Mouse (Mus musculus): ENCODE measurements at regions not wholly inside any gene's neighbourhood (a gene's known extent, or its start where the extent isn't known, plus 50 kb on each side); places are given as distances from the start of the nearest gene placed in this dataset.

DNA sequence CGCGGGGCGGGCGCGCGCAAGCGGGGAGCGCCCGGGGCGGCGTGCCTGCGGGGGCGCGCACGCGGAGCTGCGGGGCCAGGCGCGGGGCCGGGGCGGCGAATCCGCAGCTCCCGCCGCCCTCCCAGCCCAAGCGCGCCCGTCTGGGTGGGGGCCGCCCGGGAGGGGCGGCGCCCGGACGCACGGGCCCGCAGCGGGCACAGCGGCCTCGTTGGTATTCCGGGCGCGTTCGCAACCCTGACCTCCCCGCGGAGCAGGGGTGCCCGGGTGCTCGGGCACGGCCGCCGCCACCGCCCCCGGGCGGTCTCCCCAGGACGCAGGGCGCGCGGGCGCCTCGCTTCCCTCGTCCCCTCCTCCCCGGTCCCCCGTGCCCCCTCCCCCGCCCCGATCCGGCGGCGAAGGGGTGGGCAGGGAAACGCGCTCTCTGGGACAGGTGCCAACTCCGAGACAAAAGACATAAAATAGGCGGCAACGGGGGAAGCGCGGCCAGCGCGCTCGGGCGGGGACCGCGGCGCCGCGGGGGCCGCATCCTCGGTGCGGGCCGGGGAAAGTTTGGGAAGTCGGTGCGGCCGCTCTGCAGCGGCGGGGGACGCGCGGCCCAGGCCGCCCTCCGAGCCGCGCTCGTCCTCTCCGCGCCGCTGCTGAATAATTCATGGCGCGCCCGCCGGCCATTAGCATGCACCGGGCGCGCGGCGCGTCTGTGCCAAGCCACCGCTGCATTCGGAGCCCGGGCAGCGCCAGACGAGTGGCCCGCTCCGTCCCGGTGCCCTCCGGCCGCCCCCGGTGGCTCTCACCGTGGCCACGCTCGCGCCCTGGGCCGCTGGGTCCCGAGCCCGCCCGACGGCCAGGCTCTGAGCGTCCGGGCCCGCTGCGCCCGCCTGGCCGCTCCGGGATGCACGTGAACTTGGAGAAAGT lies 63.7 kb upstream of the Ppara start:
- Histone ChIP-seq H3K4me3 (ENCODE audit: low read depth, low read length) (peak overlapping the region; percentile 58), H3K9me3 (ENCODE audit: control insufficient read depth, low read length) (no peaks in the 10 kb centered on the region), H3K4me1 (replicated peaks; ENCODE audit: control insufficient read depth, insufficient read depth, low read length) (peaks cover 6% of the 10 kb centered on the region; the same call in 1 of the 2 replicates), H3K27me3 (replicated peaks; ENCODE audit: control insufficient read depth, insufficient read depth, low read length) (peaks cover 91% of the 10 kb centered on the region), H3K9ac (ENCODE audit: low read depth, low read length) (peak overlapping the region; percentile 21), H3K4me2 (peak overlapping the region; percentile 64), H3K36me3 (ENCODE audit: control insufficient read depth, insufficient read depth, low read length) (no peaks in the 10 kb centered on the region), H3K27ac (ENCODE audit: low read depth, low read length) (no peak overlapping the region)
- ATAC-seq (replicated peaks; ENCODE audit: low FRiP score): no peak
- DNase-seq (ENCODE audit: low spot score): peak; percentile 40
- WGBS: 1% methylated on average over 131 of the region's 141 CpGs

DNA sequence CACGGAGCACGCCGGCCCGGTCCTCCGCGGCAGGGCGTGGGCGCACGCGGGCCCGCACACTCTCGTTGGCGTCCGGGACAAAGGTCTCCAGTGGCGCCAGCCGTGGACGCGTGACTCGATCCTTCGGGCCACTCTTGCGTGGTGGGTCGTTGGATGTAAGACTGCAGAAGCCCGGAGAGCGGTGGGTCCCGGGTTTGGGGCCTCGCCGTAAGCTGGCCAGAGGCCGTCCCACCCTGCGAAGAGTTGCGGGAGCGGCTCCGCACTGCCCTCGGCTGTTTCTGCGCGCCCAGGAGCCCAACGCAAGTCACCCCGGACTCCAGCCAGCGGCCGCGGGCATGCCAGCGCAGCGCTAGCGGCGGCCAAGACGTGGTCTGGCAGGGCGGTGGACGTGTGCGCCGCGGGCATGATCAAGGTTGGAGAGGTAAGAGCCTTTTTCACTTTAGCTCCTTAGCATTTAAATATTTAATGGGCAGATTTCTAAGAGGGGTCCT lies 63.0 kb upstream of the Ppara start:
- no peak overlapping the region for H3K27ac ChIP-seq (ENCODE audit: low read depth, low read length)
- peak overlapping the region; percentile 58 for H3K4me3 ChIP-seq (ENCODE audit: low read depth, low read length)
- ATAC-seq (replicated peaks; ENCODE audit: low FRiP score): no peak
- H3K4me2 ChIP-seq: peak overlapping the region; percentile 64
- peaks cover 6% of the 10 kb centered on the region; the same call in 1 of the 2 replicates for H3K4me1 ChIP-seq (replicated peaks; ENCODE audit: control insufficient read depth, insufficient read depth, low read length)
- peaks cover 92% of the 10 kb centered on the region for H3K27me3 ChIP-seq (replicated peaks; ENCODE audit: control insufficient read depth, insufficient read depth, low read length)
- H3K9me3 ChIP-seq (ENCODE audit: control insufficient read depth, low read length): no peaks in the 10 kb centered on the region
- peak; percentile 38 for DNase-seq (ENCODE audit: low spot score)
- peak overlapping the region; percentile 21; the same call in 1 of the 2 replicates for H3K9ac ChIP-seq (ENCODE audit: low read depth, low read length)
- no peaks in the 10 kb centered on the region for H3K36me3 ChIP-seq (ENCODE audit: control insufficient read depth, insufficient read depth, low read length)
- 4% methylated on average over 50 of the region's 50 CpGs for WGBS

DNA sequence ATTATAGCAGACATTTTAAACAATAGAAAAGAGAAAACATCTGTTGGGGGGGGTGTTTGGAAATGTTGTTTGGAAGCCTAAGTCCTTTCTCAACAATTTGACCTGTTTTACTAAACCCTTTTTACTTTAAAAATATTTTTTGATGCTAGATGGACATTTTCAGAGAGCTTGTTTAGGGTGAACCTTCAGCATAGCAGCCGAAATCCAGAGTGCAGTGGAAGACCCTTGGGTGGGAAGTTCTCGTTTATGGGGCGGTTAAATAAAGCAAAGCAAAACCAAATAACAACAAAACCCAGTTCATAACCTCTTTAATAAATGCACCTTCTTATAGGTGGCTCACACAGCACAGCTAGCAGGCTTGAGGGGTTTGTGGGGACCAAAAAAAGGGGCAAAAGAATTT lies 62.4 kb upstream of the Ppara start:
- H3K36me3 ChIP-seq (ENCODE audit: control insufficient read depth, insufficient read depth, low read length): no peaks in the 10 kb centered on the region
- peaks cover 6% of the 10 kb centered on the region; the same call in 1 of the 2 replicates for H3K4me1 ChIP-seq (replicated peaks; ENCODE audit: control insufficient read depth, insufficient read depth, low read length)
- H3K9ac ChIP-seq (ENCODE audit: low read depth, low read length): no peak overlapping the region
- no peak overlapping the region for H3K4me3 ChIP-seq (ENCODE audit: low read depth, low read length)
- H3K27ac ChIP-seq (ENCODE audit: low read depth, low read length): no peak overlapping the region
- H3K4me2 ChIP-seq: no peak overlapping the region
- DNase-seq (ENCODE audit: low spot score): no peak
- H3K27me3 ChIP-seq (replicated peaks; ENCODE audit: control insufficient read depth, insufficient read depth, low read length): peaks cover 92% of the 10 kb centered on the region
- H3K9me3 ChIP-seq (ENCODE audit: control insufficient read depth, low read length): no peaks in the 10 kb centered on the region
- 71% methylated on average over 3 of the region's 3 CpGs for WGBS
- no peak for ATAC-seq (replicated peaks; ENCODE audit: low FRiP score)

DNA sequence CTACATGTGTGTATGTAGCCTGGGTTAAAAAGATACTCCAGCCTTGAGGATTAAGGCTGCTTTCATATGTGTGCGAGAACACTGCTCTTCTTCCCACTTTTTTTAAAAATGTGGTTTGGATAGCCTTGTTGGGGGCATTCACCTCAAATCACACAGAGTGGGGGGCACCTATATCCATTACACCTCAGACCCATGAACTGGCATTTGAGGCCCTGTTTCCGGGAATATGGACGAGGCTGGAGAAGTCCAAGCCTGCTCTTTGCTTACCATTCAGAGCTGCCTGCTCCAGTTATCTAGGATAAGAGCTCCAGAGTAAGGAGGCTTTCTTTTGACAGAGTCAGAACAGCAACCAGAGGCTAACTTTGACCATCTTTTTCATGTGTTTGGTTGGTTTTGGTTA lies 61.9 kb upstream of the Ppara start:
- H3K9me3 ChIP-seq (ENCODE audit: control insufficient read depth, low read length): no peaks in the 10 kb centered on the region
- H3K36me3 ChIP-seq (ENCODE audit: control insufficient read depth, insufficient read depth, low read length): no peaks in the 10 kb centered on the region
- H3K27me3 ChIP-seq (replicated peaks; ENCODE audit: control insufficient read depth, insufficient read depth, low read length): peaks cover 90% of the 10 kb centered on the region
- no peak overlapping the region for H3K9ac ChIP-seq (ENCODE audit: low read depth, low read length)
- H3K4me1 ChIP-seq (replicated peaks; ENCODE audit: control insufficient read depth, insufficient read depth, low read length): peaks cover 6% of the 10 kb centered on the region; the same call in 1 of the 2 replicates
- no peak overlapping the region for H3K27ac ChIP-seq (ENCODE audit: low read depth, low read length)
- WGBS: 69% methylated on average over 3 of the region's 3 CpGs
- H3K4me3 ChIP-seq (ENCODE audit: low read depth, low read length): no peak overlapping the region
- ATAC-seq (replicated peaks; ENCODE audit: low FRiP score): no peak
- no peak for DNase-seq (ENCODE audit: low spot score)
- no peak overlapping the region for H3K4me2 ChIP-seq

DNA sequence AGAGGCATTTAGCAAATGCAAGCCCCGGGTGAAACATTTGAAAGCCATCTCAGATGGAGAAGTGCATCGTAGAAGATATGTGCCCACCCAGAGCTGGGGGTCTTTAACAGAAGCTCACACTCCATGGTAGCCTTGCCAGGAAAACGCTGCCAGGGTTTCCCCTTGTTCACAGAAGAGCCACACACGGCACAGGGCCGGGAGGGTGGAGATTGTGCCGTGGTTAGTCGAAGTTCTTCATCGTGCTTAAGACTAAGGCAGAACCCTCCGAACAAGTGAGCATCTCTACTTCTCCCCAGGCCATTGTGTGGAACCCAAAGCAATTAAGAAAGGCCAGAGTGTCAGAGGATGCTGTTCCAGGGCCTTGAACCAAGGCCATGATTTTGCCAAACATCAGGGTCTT lies 61.3 kb upstream of the Ppara start:
- Histone ChIP-seq H3K27me3 (replicated peaks; ENCODE audit: control insufficient read depth, insufficient read depth, low read length) (peaks cover 89% of the 10 kb centered on the region), H3K4me1 (replicated peaks; ENCODE audit: control insufficient read depth, insufficient read depth, low read length) (peaks cover 6% of the 10 kb centered on the region; the same call in 1 of the 2 replicates), H3K9me3 (ENCODE audit: control insufficient read depth, low read length) (no peaks in the 10 kb centered on the region), H3K9ac (ENCODE audit: low read depth, low read length) (no peak overlapping the region), H3K4me2 (no peak overlapping the region), H3K27ac (ENCODE audit: low read depth, low read length) (no peak overlapping the region), H3K36me3 (ENCODE audit: control insufficient read depth, insufficient read depth, low read length) (no peaks in the 10 kb centered on the region), H3K4me3 (ENCODE audit: low read depth, low read length) (no peak overlapping the region)
- DNase-seq (ENCODE audit: low spot score): no peak
- WGBS: 79% methylated on average over 9 of the region's 9 CpGs
- ATAC-seq (replicated peaks; ENCODE audit: low FRiP score): no peak

DNA sequence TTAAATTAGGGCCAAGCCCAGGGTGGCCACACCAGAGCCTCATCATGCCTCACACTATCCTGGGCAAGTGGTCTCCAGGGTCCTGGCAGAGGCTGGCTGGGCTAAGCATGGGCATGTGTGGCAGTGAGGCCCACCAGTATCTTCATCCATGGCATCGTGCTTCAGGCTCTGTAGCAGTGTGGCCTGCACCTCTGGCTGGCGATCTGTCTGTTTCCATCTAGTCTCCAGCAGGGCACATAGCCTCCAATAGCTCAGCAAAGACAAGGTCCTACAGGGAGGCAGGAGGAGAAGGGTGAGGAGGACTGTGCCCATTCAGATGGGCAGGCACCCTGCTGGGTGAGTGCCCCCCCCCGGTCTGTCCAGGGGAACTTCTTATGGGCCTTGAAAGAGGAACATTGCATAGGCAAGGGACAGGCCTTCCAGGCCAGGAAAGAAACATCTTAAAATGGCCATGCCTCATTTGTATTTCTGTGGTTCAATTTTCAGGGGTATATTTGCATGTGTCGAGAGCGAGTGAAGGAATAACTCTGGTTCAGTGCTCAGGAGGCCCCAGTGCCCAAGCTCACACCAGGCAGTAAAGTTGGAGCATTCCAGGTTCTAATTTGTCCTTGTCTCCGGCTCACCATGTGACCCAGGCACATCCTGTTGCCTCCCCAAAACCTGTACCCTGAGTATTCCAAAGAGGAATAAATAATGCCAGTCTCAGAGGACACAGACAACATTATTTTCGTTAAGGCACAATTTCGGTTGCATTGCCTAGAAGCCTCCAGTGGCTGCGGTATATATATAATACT lies 60.4 kb upstream of the Ppara start:
- H3K27ac ChIP-seq (ENCODE audit: low read depth, low read length): no peak overlapping the region
- WGBS: 82% methylated on average over 9 of the region's 9 CpGs
- H3K4me2 ChIP-seq: no peak overlapping the region
- ATAC-seq (replicated peaks; ENCODE audit: low FRiP score) (no peak), DNase-seq (ENCODE audit: low spot score) (no peak)
- peaks cover 6% of the 10 kb centered on the region; the same call in 1 of the 2 replicates for H3K4me1 ChIP-seq (replicated peaks; ENCODE audit: control insufficient read depth, insufficient read depth, low read length)
- H3K27me3 ChIP-seq (replicated peaks; ENCODE audit: control insufficient read depth, insufficient read depth, low read length): peaks cover 87% of the 10 kb centered on the region
- no peaks in the 10 kb centered on the region for H3K9me3 ChIP-seq (ENCODE audit: control insufficient read depth, low read length)
- no peak overlapping the region for H3K4me3 ChIP-seq (ENCODE audit: low read depth, low read length)
- H3K9ac ChIP-seq (ENCODE audit: low read depth, low read length): no peak overlapping the region
- no peaks in the 10 kb centered on the region for H3K36me3 ChIP-seq (ENCODE audit: control insufficient read depth, insufficient read depth, low read length)

DNA sequence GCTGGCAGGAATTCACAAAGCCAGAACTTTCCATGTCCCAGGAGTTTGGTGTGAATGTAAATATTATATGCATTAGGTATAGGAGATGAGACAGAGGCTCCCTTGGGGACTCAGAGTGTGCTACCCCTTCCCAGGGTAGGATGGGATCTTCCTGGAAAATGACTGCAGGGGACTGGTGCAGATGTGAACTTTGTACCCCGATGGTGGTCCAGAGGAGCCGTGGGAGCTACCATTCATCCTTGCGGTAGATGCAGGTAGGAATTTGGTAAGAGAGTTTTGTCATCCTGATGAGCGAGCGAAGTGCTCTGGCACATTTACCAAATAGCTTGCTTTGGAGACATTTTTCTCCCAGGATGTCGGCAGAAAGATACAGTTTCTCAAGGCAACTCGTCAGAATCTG lies 59.7 kb upstream of the Ppara start:
- no peak for ATAC-seq (replicated peaks; ENCODE audit: low FRiP score)

DNA sequence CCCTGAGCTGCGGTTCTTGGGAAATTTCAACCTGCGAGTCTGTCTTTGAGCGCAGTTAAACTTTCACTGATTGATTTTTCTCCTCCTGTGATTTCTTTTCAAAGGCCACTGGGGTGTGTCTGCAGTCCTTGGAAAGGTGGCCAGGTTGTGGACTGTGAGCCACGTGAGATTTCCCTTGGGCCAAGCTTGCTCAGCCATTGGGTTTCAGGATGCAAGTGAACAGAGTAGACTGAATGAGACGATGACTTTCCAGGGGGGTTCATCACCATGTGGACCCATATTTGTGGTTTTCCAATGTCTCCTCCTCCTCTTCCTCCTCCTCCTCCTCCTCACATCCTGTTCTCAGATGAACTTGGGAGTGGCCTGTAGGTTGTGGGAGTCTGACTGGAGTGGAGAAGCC lies 59.0 kb upstream of the Ppara start:
- ATAC-seq (replicated peaks; ENCODE audit: low FRiP score): no peak
- Histone ChIP-seq H3K9ac (ENCODE audit: low read depth, low read length) (no peak overlapping the region), H3K27me3 (replicated peaks; ENCODE audit: control insufficient read depth, insufficient read depth, low read length) (peaks cover 74% of the 10 kb centered on the region), H3K4me1 (replicated peaks; ENCODE audit: control insufficient read depth, insufficient read depth, low read length) (0 out of 2 replicates have a peak, but pooled peaks cover under 1% of the 10 kb centered on the region), H3K27ac (ENCODE audit: low read depth, low read length) (no peak overlapping the region), H3K36me3 (ENCODE audit: control insufficient read depth, insufficient read depth, low read length) (no peaks in the 10 kb centered on the region), H3K9me3 (ENCODE audit: control insufficient read depth, low read length) (no peaks in the 10 kb centered on the region), H3K4me3 (ENCODE audit: low read depth, low read length) (no peak overlapping the region), H3K4me2 (no peak overlapping the region)
- no peak for DNase-seq (ENCODE audit: low spot score)
- WGBS: 73% methylated on average over 5 of the region's 5 CpGs

More for the DNA sequence above, 59.7 kb upstream of the Ppara start:
- Histone ChIP-seq H3K9me3 (ENCODE audit: control insufficient read depth, low read length) (no peaks in the 10 kb centered on the region), H3K36me3 (ENCODE audit: control insufficient read depth, insufficient read depth, low read length) (no peaks in the 10 kb centered on the region), H3K9ac (ENCODE audit: low read depth, low read length) (no peak overlapping the region), H3K4me1 (replicated peaks; ENCODE audit: control insufficient read depth, insufficient read depth, low read length) (peaks cover 6% of the 10 kb centered on the region; the same call in 1 of the 2 replicates), H3K27me3 (replicated peaks; ENCODE audit: control insufficient read depth, insufficient read depth, low read length) (peaks cover 80% of the 10 kb centered on the region), H3K27ac (ENCODE audit: low read depth, low read length) (no peak overlapping the region), H3K4me3 (ENCODE audit: low read depth, low read length) (no peak overlapping the region), H3K4me2 (no peak overlapping the region)
- WGBS: 82% methylated on average over 7 of the region's 7 CpGs
- DNase-seq (ENCODE audit: low spot score): no peak

Measured in liver, embryonic 11.5 days (tissue).